Mouse (Mus musculus) liver, embryonic 14.5 days (tissue): ENCODE measurements around the gene Aimp2. TPM values are rescaled to one million over a fixed set of nuclear protein-coding genes. Genes with fewer than 3 reads are reported as not detected.
A peak's percentile ranks its signal among the peaks of the same experiment; 100 is the strongest.

Experiments
- ATAC-seq: fragments of 200-750 bp; cut with Nextera tagmentation; 2 replicates; pipeline ENCODE4 v1.8.0; 2017; ENCODE audit warnings: moderate number of reproducible peaks, mild to moderate bottlenecking, moderate library complexity; ENCODE audit not compliant: insufficient read depth
- DNase-seq, 3 experiments: peaks; one replicate each; pipeline ENCODE4 v3.0.0-alpha.2; 2012 to 2013; ENCODE audit warnings: low read depth in 3 of 3, low spot score in 3 of 3
- H3K27ac ChIP-seq: fragments of 300-500 bp; sonication (generic); 2 replicates; pipeline ENCODE4 v1.5.1; 2014; ENCODE audit warnings: moderate library complexity, mild to moderate bottlenecking, control low read depth, inconsistent platforms
- H3K27me3 ChIP-seq: fragments of 300-500 bp; sonication (generic); 2 replicates; pipeline ENCODE4 v1.6.1; 2014; ENCODE audit warnings: mild to moderate bottlenecking, low read length, moderate library complexity; ENCODE audit not compliant: control insufficient read depth, insufficient read depth
- H3K36me3 ChIP-seq: fragments of 300-500 bp; sonication (generic); replicated peaks from 2 replicates; pipeline ENCODE4 v1.6.1; 2014; ENCODE audit warnings: low read depth; ENCODE audit not compliant: control insufficient read depth, insufficient read depth
- H3K4me1 ChIP-seq, 2 experiments: fragments of 200-500 bp in 1 of 2; fragments of 300-500 bp in 1 of 2; sonication (generic) in 1 of 2; replicated peaks; 2 replicates each; pipeline ENCODE4 v1.6.1; 2012 to 2014; ENCODE audit warnings: antibody characterized with exemption in 1 of 2, inconsistent platforms in 1 of 2, low read length in 1 of 2; ENCODE audit not compliant: control insufficient read depth in 2 of 2, insufficient read depth in 2 of 2
- H3K4me2 ChIP-seq: fragments of 300-500 bp; sonication (generic); 2 replicates; pipeline ENCODE4 v1.6.1; 2014; ENCODE audit warnings: low read depth, mild to moderate bottlenecking, control low read depth, moderate library complexity
- H3K4me3 ChIP-seq, 2 experiments: fragments of 200-500 bp in 1 of 2; fragments of 300-500 bp in 1 of 2; sonication (generic) in 1 of 2; 2 replicates each; pipeline ENCODE4 v1.5.1; 2012 to 2014; ENCODE audit warnings: low read depth in 2 of 2, low read length in 2 of 2, mild to moderate bottlenecking in 2 of 2, control low read depth in 1 of 2, inconsistent platforms in 1 of 2, moderate library complexity in 1 of 2; ENCODE audit not compliant: insufficient read depth in 1 of 2
- H3K9ac ChIP-seq: fragments of 300-500 bp; sonication (generic); replicated peaks from 2 replicates; pipeline ENCODE4 v1.6.1; 2014; ENCODE audit warnings: mild to moderate bottlenecking, control low read depth, moderate library complexity
- H3K9me3 ChIP-seq: fragments of 300-500 bp; sonication (generic); 2 replicates; pipeline ENCODE4 v1.6.1; 2016; ENCODE audit warnings: low read length, mixed read lengths; ENCODE audit not compliant: control insufficient read depth
- CTCF ChIP-seq: IDR thresholded peaks from 2 replicates; pipeline ENCODE4 v1.5.1; 2016; ENCODE audit warnings: antibody characterized with exemption, low read depth, control low read depth
- EP300 ChIP-seq: IDR thresholded peaks from 2 replicates; pipeline ENCODE4 v1.6.1; 2016; ENCODE audit warnings: antibody characterized with exemption, low read depth
- WGBS: fragments of 180-500 bp; shearing (Covaris S2); extraction: QIAGEN DNeasy Blood & Tissue Kit; methylation state at CpG from one replicate; pipeline ENCODE4 v1.1.7; 2014; ENCODE audit not compliant: insufficient replicate concordance; 5-methylcytosine and 5-hydroxymethylcytosine counted together
- polyA plus RNA-seq, 2 experiments: library from polyadenylated mRNA; depleted of rRNA in 1 of 2; stranded (reverse) in 1 of 2; unstranded in 1 of 2; fragments of >200 nt; fragmentation: Nextera tagmentation in 1 of 2; extraction: Ambion mirVana in 1 of 2; gene quantifications; 2 replicates each; pipeline versions ENCODE4 v1.2.1 to v1.2.3; 2012 to 2014

Aimp2 gene
- polyA plus RNA-seq, 2 experiments: 44.6 to 45.6 TPM

GRCm38 (mm10) chr5:143918120-143918519 is 8.5 kb upstream of the Aimp2 start:
- Histone ChIP-seq H3K27me3 (no peaks in the 10 kb centered on the region), H3K36me3 (peaks cover 61% of the 10 kb centered on the region), H3K4me1 (no peaks in the 10 kb centered on the region), H3K9me3 (no peaks in the 10 kb centered on the region), H3K27ac (no peak overlapping the region), H3K4me2 (no peak overlapping the region), H3K9ac (no peak overlapping the region), H3K4me3 (no peak overlapping the region)
- no peak for DNase-seq
- no peak for TF ChIP-seq EP300
- no peak for TF ChIP-seq CTCF
- ATAC-seq: no peak
- 84% methylated on average over 3 of the region's 3 CpGs for WGBS

- Histone ChIP-seq H3K36me3 (peaks cover 55% of the 10 kb centered on the region), H3K4me2 (no peak overlapping the region), H3K4me1 (no peaks in the 10 kb centered on the region), H3K9ac (no peak overlapping the region), H3K9me3 (no peaks in the 10 kb centered on the region), H3K27ac (no peak overlapping the region), H3K4me3 (no peak overlapping the region), H3K27me3 (no peaks in the 10 kb centered on the region)
- DNase-seq: peak; percentile 41 to 51 (median 50)
- WGBS: 57% methylated on average over 5 of the region's 5 CpGs
- ATAC-seq: no peak
- TF ChIP-seq CTCF: peak; percentile 78
- no peak for TF ChIP-seq EP300
Measured at GRCm38 (mm10) chr5:143917418-143917817, 7.8 kb upstream of the Aimp2 start.

- no peak overlapping the region for H3K4me2 ChIP-seq
- H3K27me3 ChIP-seq: no peaks in the 10 kb centered on the region
- H3K27ac ChIP-seq: no peak overlapping the region
- H3K4me1 ChIP-seq: peaks cover 0 to under 1% of the 10 kb centered on the region in 2 experiments; a peak in 2 of 4 replicates
- no peak overlapping the region for H3K4me3 ChIP-seq
- 88% methylated on average over 9 of the region's 9 CpGs for WGBS
- no peak for ATAC-seq
- peaks cover 47% of the 10 kb centered on the region for H3K36me3 ChIP-seq
- H3K9me3 ChIP-seq: no peaks in the 10 kb centered on the region
- no peak for TF ChIP-seq EP300
- TF ChIP-seq CTCF: no peak
- DNase-seq: no peak
- H3K9ac ChIP-seq: no peak overlapping the region
Measured at GRCm38 (mm10) chr5:143916221-143916620, 6.6 kb upstream of the Aimp2 start.

GRCm38 (mm10) chr5:143908926-143909325 is 721 bp downstream of the Aimp2 start:
- peak overlapping the region; percentile 93 for H3K27ac ChIP-seq
- H3K9ac ChIP-seq: peak overlapping the region; percentile 85
- ATAC-seq: peak; percentile 31; the same call in 1 of the 2 replicates
- DNase-seq: peak in 2 of 3 experiments; percentile 38 to 41
- under 1% methylated on average over 9 of the region's 9 CpGs for WGBS
- TF ChIP-seq EP300 (no peak), CTCF (no peak)
- peaks cover 20% of the 10 kb centered on the region for H3K36me3 ChIP-seq
- H3K4me2 ChIP-seq: peak overlapping the region; percentile 99
- peak overlapping the region; percentile 69 to 84 for H3K4me3 ChIP-seq
- peaks cover 16 to 21% of the 10 kb centered on the region in 2 experiments for H3K4me1 ChIP-seq
- H3K27me3 ChIP-seq: no peaks in the 10 kb centered on the region
- no peaks in the 10 kb centered on the region for H3K9me3 ChIP-seq

GRCm38 (mm10) chr5:143906429-143906828 is 3.2 kb downstream of the Aimp2 start:
- no peak overlapping the region for H3K27ac ChIP-seq
- peaks cover 16 to 31% of the 10 kb centered on the region in 2 experiments for H3K4me1 ChIP-seq
- no peak overlapping the region for H3K4me3 ChIP-seq
- TF ChIP-seq EP300 (no peak), CTCF (no peak)
- H3K27me3 ChIP-seq: no peaks in the 10 kb centered on the region
- peaks cover 41% of the 10 kb centered on the region for H3K36me3 ChIP-seq
- ATAC-seq (no peak), DNase-seq (no peak)
- 80% methylated on average over 8 of the region's 8 CpGs for WGBS
- no peak overlapping the region for H3K4me2 ChIP-seq
- no peak overlapping the region for H3K9ac ChIP-seq
- no peaks in the 10 kb centered on the region for H3K9me3 ChIP-seq
